Mouse (Mus musculus): ENCODE measurements around the gene Trip10. TPM values are rescaled to one million over a fixed set of nuclear protein-coding genes. Genes with fewer than 3 reads are reported as not detected.

Trip10 gene
- polyA plus RNA-seq, 2 experiments = 6.0 to 6.6 TPM

- H3K27me3 ChIP-seq (ENCODE audit: control insufficient read depth, insufficient read depth, low read length) = peaks cover 5% of the 10 kb centered on the region
- TF ChIP-seq EP300 (IDR thresholded peaks at IDR 0.05; ENCODE audit: low read depth) = no peak
- TF ChIP-seq CTCF (IDR thresholded peaks at IDR 0.05; ENCODE audit: low read depth) = no peak
- ATAC-seq (ENCODE audit: insufficient read depth) (no peak), DNase-seq (ENCODE audit: low read depth in 3 of 3, low spot score in 3 of 3) (no peak)
- H3K4me1 ChIP-seq (replicated peaks; ENCODE audit: control insufficient read depth in 2 of 2, insufficient read depth in 2 of 2, low read length in 1 of 2) = peaks cover 4 to 17% of the 10 kb centered on the region in 2 experiments
- peak overlapping the region in 1 of 2 experiments; percentile 16; a peak in 2 of 4 replicates for H3K4me3 ChIP-seq (ENCODE audit: insufficient read depth in 1 of 2, low read depth in 2 of 2, low read length in 2 of 2)
- 28% methylated on average over 3 of the region's 3 CpGs for WGBS (ENCODE audit: insufficient replicate concordance)
- H3K36me3 ChIP-seq (replicated peaks; ENCODE audit: control insufficient read depth, insufficient read depth, low read depth) = no peaks in the 10 kb centered on the region
- H3K9ac ChIP-seq (replicated peaks) = no peak overlapping the region
- no peak overlapping the region for H3K27ac ChIP-seq
- H3K4me2 ChIP-seq (ENCODE audit: low read depth) = peak overlapping the region; percentile 56; the same call in 1 of the 2 replicates
- no peaks in the 10 kb centered on the region for H3K9me3 ChIP-seq (ENCODE audit: control insufficient read depth, low read length)
These were observed 31.2 kb downstream of the Trip10 start for GRCm38 (mm10) chr17:57280411-57280810.

GRCm38 (mm10) chr17:57283906-57284305 is 34.7 kb downstream of the Trip10 start:
- peaks cover 0 to 5% of the 10 kb centered on the region in 2 experiments; a peak in 2 of 4 replicates for H3K4me1 ChIP-seq (replicated peaks; ENCODE audit: control insufficient read depth in 2 of 2, insufficient read depth in 2 of 2, low read length in 1 of 2)
- DNase-seq (ENCODE audit: low read depth in 3 of 3, low spot score in 3 of 3) (no peak), ATAC-seq (ENCODE audit: insufficient read depth) (no peak)
- no peaks in the 10 kb centered on the region for H3K9me3 ChIP-seq (ENCODE audit: control insufficient read depth, low read length)
- no peaks in the 10 kb centered on the region for H3K36me3 ChIP-seq (replicated peaks; ENCODE audit: control insufficient read depth, insufficient read depth, low read depth)
- TF ChIP-seq CTCF (IDR thresholded peaks at IDR 0.05; ENCODE audit: low read depth) = 0 out of 2 replicates have a peak, but pooled peaks have one; percentile 2
- TF ChIP-seq EP300 (IDR thresholded peaks at IDR 0.05; ENCODE audit: low read depth) = no peak
- H3K27me3 ChIP-seq (ENCODE audit: control insufficient read depth, insufficient read depth, low read length) = no peaks in the 10 kb centered on the region
- no peak overlapping the region for H3K27ac ChIP-seq
- H3K9ac ChIP-seq (replicated peaks) = no peak overlapping the region
- WGBS (ENCODE audit: insufficient replicate concordance) = 76% methylated on average over 5 of the region's 5 CpGs
- no peak overlapping the region for H3K4me3 ChIP-seq (ENCODE audit: insufficient read depth in 1 of 2, low read depth in 2 of 2, low read length in 2 of 2)
- no peak overlapping the region for H3K4me2 ChIP-seq (ENCODE audit: low read depth)

DNA sequence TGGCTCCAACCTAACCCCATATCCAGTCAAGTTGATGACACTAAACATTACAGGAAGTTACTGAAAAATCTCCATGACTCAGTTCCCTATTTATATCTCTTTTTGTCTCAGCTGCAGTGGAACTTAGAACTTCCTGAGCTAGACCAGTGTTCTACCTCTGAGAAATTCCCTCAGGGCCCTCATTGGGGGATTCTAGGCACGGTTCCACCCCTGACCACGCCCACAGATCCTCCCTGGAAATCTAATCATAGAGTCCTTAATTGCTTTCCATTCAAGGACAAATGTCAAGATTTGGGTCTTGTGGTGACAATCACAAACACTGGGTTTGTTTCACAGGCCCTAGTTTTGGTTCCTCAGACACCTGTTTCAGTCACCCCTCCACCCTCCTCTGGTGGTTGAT is 35.8 kb downstream of the Trip10 start:
- Histone ChIP-seq H3K4me2 (ENCODE audit: low read depth) (no peak overlapping the region), H3K27ac (no peak overlapping the region), H3K4me3 (ENCODE audit: insufficient read depth in 1 of 2, low read depth in 2 of 2, low read length in 2 of 2) (no peak overlapping the region), H3K4me1 (replicated peaks; ENCODE audit: control insufficient read depth in 2 of 2, insufficient read depth in 2 of 2, low read length in 1 of 2) (peaks cover 0 to 5% of the 10 kb centered on the region in 2 experiments; a peak in 2 of 4 replicates), H3K27me3 (ENCODE audit: control insufficient read depth, insufficient read depth, low read length) (no peaks in the 10 kb centered on the region), H3K36me3 (replicated peaks; ENCODE audit: control insufficient read depth, insufficient read depth, low read depth) (no peaks in the 10 kb centered on the region), H3K9me3 (ENCODE audit: control insufficient read depth, low read length) (no peaks in the 10 kb centered on the region), H3K9ac (replicated peaks) (no peak overlapping the region)
- DNase-seq (ENCODE audit: low read depth in 3 of 3, low spot score in 3 of 3) (no peak), ATAC-seq (ENCODE audit: insufficient read depth) (no peak)
- WGBS (ENCODE audit: insufficient replicate concordance) = 14% methylated on average over 2 of the region's 2 CpGs
- TF ChIP-seq EP300 (IDR thresholded peaks at IDR 0.05; ENCODE audit: low read depth) (no peak), CTCF (IDR thresholded peaks at IDR 0.05; ENCODE audit: low read depth) (no peak)

GRCm38 (mm10) chr17:57286718-57287355 is 37.6 kb downstream of the Trip10 start:
- Histone ChIP-seq H3K27ac (no peak overlapping the region), H3K9me3 (ENCODE audit: control insufficient read depth, low read length) (no peaks in the 10 kb centered on the region), H3K4me3 (ENCODE audit: insufficient read depth in 1 of 2, low read depth in 2 of 2, low read length in 2 of 2) (no peak overlapping the region), H3K9ac (replicated peaks) (no peak overlapping the region), H3K4me1 (replicated peaks; ENCODE audit: control insufficient read depth in 2 of 2, insufficient read depth in 2 of 2, low read length in 1 of 2) (peaks cover 0 to 9% of the 10 kb centered on the region in 2 experiments; a peak in 2 of 4 replicates), H3K27me3 (ENCODE audit: control insufficient read depth, insufficient read depth, low read length) (no peaks in the 10 kb centered on the region), H3K4me2 (ENCODE audit: low read depth) (no peak overlapping the region), H3K36me3 (replicated peaks; ENCODE audit: control insufficient read depth, insufficient read depth, low read depth) (no peaks in the 10 kb centered on the region)
- no peak for DNase-seq (ENCODE audit: low read depth in 3 of 3, low spot score in 3 of 3)
- WGBS (ENCODE audit: insufficient replicate concordance) = 26% methylated on average over 8 of the region's 8 CpGs
- no peak for TF ChIP-seq CTCF (IDR thresholded peaks at IDR 0.05; ENCODE audit: low read depth)
- no peak for TF ChIP-seq EP300 (IDR thresholded peaks at IDR 0.05; ENCODE audit: low read depth)
- ATAC-seq (ENCODE audit: insufficient read depth) = no peak

GRCm38 (mm10) chr17:57289252-57289651 is 40.0 kb downstream of the Trip10 start:
- no peak overlapping the region for H3K4me3 ChIP-seq (ENCODE audit: insufficient read depth in 1 of 2, low read depth in 2 of 2, low read length in 2 of 2)
- no peaks in the 10 kb centered on the region for H3K36me3 ChIP-seq (replicated peaks; ENCODE audit: control insufficient read depth, insufficient read depth, low read depth)
- ATAC-seq (ENCODE audit: insufficient read depth) (no peak), DNase-seq (ENCODE audit: low read depth in 3 of 3, low spot score in 3 of 3) (no peak)
- TF ChIP-seq CTCF (IDR thresholded peaks at IDR 0.05; ENCODE audit: low read depth) = no peak
- no peak for TF ChIP-seq EP300 (IDR thresholded peaks at IDR 0.05; ENCODE audit: low read depth)
- no peak overlapping the region for H3K4me2 ChIP-seq (ENCODE audit: low read depth)
- H3K27me3 ChIP-seq (ENCODE audit: control insufficient read depth, insufficient read depth, low read length) = no peaks in the 10 kb centered on the region
- no peak overlapping the region for H3K27ac ChIP-seq
- H3K9ac ChIP-seq (replicated peaks) = no peak overlapping the region
- H3K9me3 ChIP-seq (ENCODE audit: control insufficient read depth, low read length) = no peaks in the 10 kb centered on the region
- 71% methylated on average over 5 of the region's 5 CpGs for WGBS (ENCODE audit: insufficient replicate concordance)
- peaks cover 0 to 9% of the 10 kb centered on the region in 2 experiments; a peak in 2 of 4 replicates for H3K4me1 ChIP-seq (replicated peaks; ENCODE audit: control insufficient read depth in 2 of 2, insufficient read depth in 2 of 2, low read length in 1 of 2)
